Mouse (Mus musculus): ENCODE data around the gene Hist1h2bh.

- no peak for TF ChIP-seq CTCF (IDR thresholded peaks at IDR 0.05; ENCODE audit: borderline replicate concordance, control insufficient read depth, extremely low read depth, insufficient read depth, low read length, poor library complexity)
- no peak for TF ChIP-seq POLR2A (IDR thresholded peaks at IDR 0.05; ENCODE audit: control insufficient read depth, extremely low read depth, insufficient read depth, low read length, poor library complexity)
Observed at GRCm38 (mm10) chr13:23554393-23554792, 11.2 kb upstream of the Hist1h2bh start.

All from thymus, adult 2 months (tissue).